Mouse (Mus musculus) limb, embryonic 13.5 days (tissue): ENCODE results near the gene Galnt16. TPM values are rescaled to one million over a fixed set of nuclear protein-coding genes. Genes with fewer than 3 reads are reported as not detected.

Experiments used
- ATAC-seq: fragments of 200-750 bp; cut with Nextera tagmentation; 2 replicates; pipeline ENCODE4 v1.8.0; 2017; ENCODE audit warnings: low read depth, moderate number of reproducible peaks, moderate TSS enrichment; ENCODE audit not compliant: low FRiP score
- H3K27ac ChIP-seq: fragments of 300-500 bp; sonication (generic); 2 replicates; pipeline ENCODE4 v1.5.1; 2015; ENCODE audit warnings: inconsistent platforms, mild to moderate bottlenecking, moderate library complexity
- H3K27me3 ChIP-seq: fragments of 300-500 bp; sonication (generic); 2 replicates; pipeline ENCODE4 v1.6.1; 2015; ENCODE audit warnings: mild to moderate bottlenecking, inconsistent platforms
- H3K36me3 ChIP-seq: fragments of 300-500 bp; sonication (generic); 2 replicates; pipeline ENCODE4 v1.6.1; 2015; ENCODE audit warnings: inconsistent platforms, mild to moderate bottlenecking, moderate library complexity
- H3K4me1 ChIP-seq: fragments of 300-500 bp; sonication (generic); 2 replicates; pipeline ENCODE4 v1.6.1; 2015; ENCODE audit warnings: inconsistent platforms
- H3K4me2 ChIP-seq: fragments of 300-500 bp; sonication (generic); replicated peaks from 2 replicates; pipeline ENCODE4 v1.6.1; 2015; ENCODE audit warnings: inconsistent platforms, mild to moderate bottlenecking, moderate library complexity
- H3K4me3 ChIP-seq: fragments of 300-500 bp; sonication (generic); 2 replicates; pipeline ENCODE4 v1.5.1; 2015; ENCODE audit warnings: moderate library complexity, mild to moderate bottlenecking, inconsistent platforms
- H3K9ac ChIP-seq: fragments of 300-500 bp; sonication (generic); 2 replicates; pipeline ENCODE4 v1.6.1; 2015; ENCODE audit warnings: mild to moderate bottlenecking, inconsistent platforms
- H3K9me3 ChIP-seq: fragments of 300-500 bp; sonication (generic); 2 replicates; pipeline ENCODE4 v1.6.1; 2016; ENCODE audit warnings: inconsistent platforms
- WGBS: fragments of 180-500 bp; shearing (Covaris S2); methylation state at CpG from one replicate; pipeline ENCODE4 v1.1.7; 2015; 5-methylcytosine and 5-hydroxymethylcytosine counted together
- polyA plus RNA-seq: library from polyadenylated mRNA; unstranded; fragments of >200 nt; fragmentation: Nextera tagmentation; extraction: Ambion mirVana; gene quantifications from 2 replicates; pipeline ENCODE4 v1.2.1, GENCODE M21; 2015

The Galnt16 gene
- polyA plus RNA-seq, 1 experiment from 2014 or later: 17.1 TPM

DNA sequence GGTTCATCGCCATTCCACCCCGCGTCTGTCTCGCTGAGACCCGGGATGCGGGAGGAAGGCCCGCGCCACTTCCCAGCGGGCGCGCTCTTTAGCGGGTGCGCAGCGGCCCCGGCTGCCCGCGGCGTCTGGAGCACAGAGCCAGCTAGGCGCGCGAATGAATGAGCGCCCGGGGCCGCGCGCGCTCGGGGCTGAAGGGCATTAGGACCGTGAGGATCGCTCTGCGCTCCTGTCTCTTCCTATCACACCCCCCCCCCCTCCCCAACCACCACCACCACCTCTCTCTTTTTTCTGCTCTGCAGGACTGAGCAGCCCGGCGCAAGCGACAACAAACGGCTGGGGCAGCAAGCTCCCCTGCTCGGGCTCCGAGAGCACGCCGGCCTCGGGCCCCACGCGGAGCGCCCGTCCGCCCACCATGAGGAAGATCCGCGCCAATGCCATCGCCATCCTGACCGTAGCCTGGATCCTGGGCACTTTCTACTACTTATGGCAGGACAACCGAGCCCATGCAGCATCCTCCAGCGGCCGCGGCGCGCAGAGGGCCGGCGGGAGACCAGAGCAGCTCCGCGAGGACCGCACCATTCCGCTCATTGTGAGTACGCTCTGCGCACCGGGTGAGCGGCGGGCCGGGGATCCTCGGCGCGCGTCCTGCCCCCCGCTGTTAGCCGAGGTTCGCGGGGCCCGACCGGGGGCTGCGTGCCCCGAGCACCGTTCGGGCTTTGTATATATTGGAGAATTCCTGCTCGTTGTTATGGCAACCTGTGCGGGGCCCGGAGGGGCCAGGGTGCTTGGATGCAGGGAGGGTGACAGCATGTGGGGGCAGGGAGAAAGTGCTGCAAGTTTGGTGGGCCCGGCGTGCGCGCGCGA lies 912 bp downstream of the Galnt16 start:
- H3K4me3 ChIP-seq: peak overlapping the region; percentile 69
- H3K9me3 ChIP-seq: no peaks in the 10 kb centered on the region
- H3K27me3 ChIP-seq: peaks cover 88% of the 10 kb centered on the region
- WGBS: under 1% methylated on average over 81 of the region's 90 CpGs
- peak overlapping the region; percentile 70 for H3K9ac ChIP-seq
- H3K36me3 ChIP-seq: no peaks in the 10 kb centered on the region
- peak; percentile 71 for ATAC-seq
- peak overlapping the region; percentile 96 for H3K4me2 ChIP-seq
- no peak overlapping the region for H3K27ac ChIP-seq
- peaks cover 16% of the 10 kb centered on the region for H3K4me1 ChIP-seq

- Histone ChIP-seq H3K9ac (peak overlapping the region; percentile 70), H3K36me3 (no peaks in the 10 kb centered on the region), H3K27me3 (peaks cover 84% of the 10 kb centered on the region), H3K4me2 (peak overlapping the region; percentile 96), H3K4me1 (peaks cover 21% of the 10 kb centered on the region), H3K9me3 (no peaks in the 10 kb centered on the region), H3K27ac (no peak overlapping the region), H3K4me3 (peak overlapping the region; percentile 69)
- under 1% methylated on average over 43 of the region's 43 CpGs for WGBS
- peak; percentile 38; the same call in 1 of the 2 replicates for ATAC-seq
Observed at GRCm38 (mm10) chr12:80519621-80520332, 1.7 kb downstream of the Galnt16 start.

DNA sequence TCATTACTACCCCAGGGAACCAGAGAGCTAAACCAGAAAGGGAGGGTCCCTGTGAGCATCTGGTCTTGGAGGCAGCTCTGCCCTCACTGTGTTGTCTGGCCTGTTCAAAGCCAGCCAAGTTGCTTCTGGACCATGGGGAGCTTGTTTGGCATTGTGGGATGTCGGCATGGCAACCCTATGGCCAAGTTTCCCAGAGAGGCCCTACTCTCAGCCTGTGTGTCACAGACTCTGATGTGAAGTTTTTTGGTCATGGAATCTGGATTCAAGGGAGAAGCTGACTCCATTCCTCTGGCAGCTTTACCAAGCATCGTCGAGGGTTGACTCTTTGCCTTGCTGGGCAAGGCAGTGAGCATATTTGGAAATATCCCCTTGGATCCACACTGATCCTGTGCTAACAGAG lies 3.9 kb downstream of the Galnt16 start:
- WGBS: 69% methylated on average over 3 of the region's 3 CpGs

GRCm38 (mm10) chr12:80524276-80524921 lies 6.3 kb downstream of the Galnt16 start:
- H3K27me3 ChIP-seq: peaks cover 38% of the 10 kb centered on the region
- WGBS: 26% methylated on average over 12 of the region's 12 CpGs
- no peaks in the 10 kb centered on the region for H3K36me3 ChIP-seq
- H3K9ac ChIP-seq: no peak overlapping the region
- H3K27ac ChIP-seq: no peak overlapping the region
- H3K4me2 ChIP-seq: no peak overlapping the region
- H3K9me3 ChIP-seq: no peaks in the 10 kb centered on the region
- no peak for ATAC-seq
- peaks cover 25% of the 10 kb centered on the region for H3K4me1 ChIP-seq
- no peak overlapping the region for H3K4me3 ChIP-seq

More for the DNA sequence above, 3.9 kb downstream of the Galnt16 start:
- peaks cover 29% of the 10 kb centered on the region for H3K4me1 ChIP-seq
- H3K27ac ChIP-seq: no peak overlapping the region
- no peak overlapping the region for H3K4me3 ChIP-seq
- no peaks in the 10 kb centered on the region for H3K36me3 ChIP-seq
- H3K9me3 ChIP-seq: no peaks in the 10 kb centered on the region
- ATAC-seq: no peak
- no peak overlapping the region for H3K9ac ChIP-seq
- no peak overlapping the region for H3K4me2 ChIP-seq
- peaks cover 62% of the 10 kb centered on the region for H3K27me3 ChIP-seq

DNA sequence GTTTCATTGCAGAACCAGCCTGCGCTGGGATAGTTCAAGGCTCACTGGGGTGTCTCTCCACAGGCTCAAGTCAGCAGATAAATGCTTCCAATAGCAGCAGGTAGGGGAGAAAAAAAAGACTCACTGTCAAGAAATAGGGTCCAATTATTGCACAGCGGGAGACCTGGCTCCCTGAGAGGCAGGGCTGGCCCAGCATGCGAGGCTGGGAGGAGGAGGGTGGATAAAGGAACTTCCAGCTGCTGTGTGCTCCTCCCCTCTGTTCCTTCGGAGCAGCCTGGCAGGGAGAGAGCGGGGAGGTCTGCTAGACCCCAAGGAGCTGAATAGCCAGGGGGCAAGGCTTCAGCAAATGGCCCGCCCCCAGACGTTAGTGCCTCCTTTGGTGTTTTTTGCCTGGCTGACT lies 7.4 kb downstream of the Galnt16 start:
- ATAC-seq: peak; percentile 58; the same call in 1 of the 2 replicates
- H3K36me3 ChIP-seq: no peaks in the 10 kb centered on the region

DNA sequence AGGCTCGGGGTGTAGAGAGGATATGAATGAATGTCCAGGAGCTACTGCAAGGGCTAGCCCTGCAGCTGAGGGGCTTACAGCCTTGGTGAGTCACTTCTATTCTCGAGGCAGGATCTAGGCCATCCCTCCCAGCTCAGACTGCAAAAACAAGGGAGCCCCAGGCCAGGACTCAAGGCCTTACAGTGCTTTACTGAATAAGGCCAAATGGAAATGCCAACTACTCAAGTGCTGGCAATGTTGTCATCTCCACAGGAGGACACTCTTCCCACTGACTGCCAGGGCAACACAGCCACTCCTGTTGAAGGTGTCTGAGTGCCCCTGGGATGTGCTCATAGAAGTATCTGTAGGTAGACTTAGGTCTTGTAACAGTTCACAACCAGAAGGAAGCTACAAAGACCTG lies 8.4 kb downstream of the Galnt16 start:
- no peak overlapping the region for H3K9ac ChIP-seq
- no peaks in the 10 kb centered on the region for H3K36me3 ChIP-seq
- H3K27me3 ChIP-seq: peaks cover 17% of the 10 kb centered on the region
- no peak for ATAC-seq
- H3K9me3 ChIP-seq: no peaks in the 10 kb centered on the region
- no peak overlapping the region for H3K4me2 ChIP-seq
- 60% methylated on average over 2 of the region's 2 CpGs for WGBS
- H3K4me3 ChIP-seq: no peak overlapping the region
- no peak overlapping the region for H3K27ac ChIP-seq
- peaks cover 30% of the 10 kb centered on the region for H3K4me1 ChIP-seq

More for the DNA sequence above, 7.4 kb downstream of the Galnt16 start:
- H3K4me1 ChIP-seq: peaks cover 24% of the 10 kb centered on the region
- H3K9me3 ChIP-seq: no peaks in the 10 kb centered on the region
- H3K27ac ChIP-seq: no peak overlapping the region
- no peak overlapping the region for H3K4me2 ChIP-seq
- WGBS: 10% methylated on average over 7 of the region's 7 CpGs
- H3K9ac ChIP-seq: no peak overlapping the region
- no peak overlapping the region for H3K4me3 ChIP-seq
- peaks cover 27% of the 10 kb centered on the region for H3K27me3 ChIP-seq

DNA sequence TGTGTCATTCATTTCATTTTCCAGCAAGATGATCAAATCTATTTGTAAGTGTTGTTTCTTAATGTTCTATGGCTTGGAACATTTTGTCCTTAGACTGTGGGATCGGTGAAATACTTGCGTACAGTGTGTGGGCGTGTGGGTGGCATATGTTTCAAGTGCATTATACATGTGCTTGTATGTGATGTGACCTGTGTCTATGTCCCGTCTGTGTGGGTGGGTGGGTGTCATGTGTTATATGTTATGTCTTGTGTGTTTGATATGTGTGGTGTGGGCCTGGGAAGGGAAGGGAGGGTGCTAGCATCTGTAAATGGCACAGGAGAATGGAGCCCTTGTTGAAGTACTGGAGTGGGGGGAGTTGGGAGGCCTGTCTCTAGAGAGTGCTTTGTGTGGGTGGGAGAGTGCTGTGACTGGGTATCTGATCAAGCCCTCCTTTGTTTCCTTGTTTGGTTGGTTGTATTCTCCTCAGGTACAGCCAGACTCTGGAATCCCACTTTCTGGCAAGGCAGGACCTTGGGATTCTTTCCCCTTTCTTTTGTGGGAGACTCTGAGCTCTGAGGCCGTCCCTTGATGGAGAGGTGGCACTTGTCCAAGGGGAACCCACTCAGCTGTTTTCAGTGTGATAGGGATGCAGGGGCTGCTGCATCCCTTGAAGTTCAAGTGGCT lies 9.8 kb downstream of the Galnt16 start:
- no peak for ATAC-seq
- Histone ChIP-seq H3K4me1 (peaks cover 30% of the 10 kb centered on the region), H3K27me3 (peaks cover 7% of the 10 kb centered on the region), H3K9me3 (no peaks in the 10 kb centered on the region), H3K27ac (no peak overlapping the region), H3K4me3 (no peak overlapping the region), H3K4me2 (no peak overlapping the region), H3K36me3 (no peaks in the 10 kb centered on the region), H3K9ac (no peak overlapping the region)
- 75% methylated on average over 5 of the region's 5 CpGs for WGBS

GRCm38 (mm10) chr12:80530052-80530451 lies 12.0 kb downstream of the Galnt16 start:
- Histone ChIP-seq H3K4me1 (peaks cover 26% of the 10 kb centered on the region), H3K9ac (no peak overlapping the region), H3K4me3 (no peak overlapping the region), H3K36me3 (no peaks in the 10 kb centered on the region), H3K27me3 (no peaks in the 10 kb centered on the region; the same call in 1 of the 2 replicates), H3K4me2 (no peak overlapping the region), H3K27ac (no peak overlapping the region), H3K9me3 (no peaks in the 10 kb centered on the region)
- ATAC-seq: no peak
- 51% methylated on average over 2 of the region's 2 CpGs for WGBS

GRCm38 (mm10) chr12:80530630-80531029 lies 12.6 kb downstream of the Galnt16 start:
- H3K9ac ChIP-seq: no peak overlapping the region
- no peaks in the 10 kb centered on the region for H3K36me3 ChIP-seq
- 64% methylated on average over 6 of the region's 6 CpGs for WGBS
- no peak for ATAC-seq
- H3K4me3 ChIP-seq: no peak overlapping the region
- peaks cover 21% of the 10 kb centered on the region for H3K4me1 ChIP-seq
- no peaks in the 10 kb centered on the region; the same call in 1 of the 2 replicates for H3K27me3 ChIP-seq
- no peak overlapping the region for H3K4me2 ChIP-seq
- H3K9me3 ChIP-seq: no peaks in the 10 kb centered on the region
- no peak overlapping the region for H3K27ac ChIP-seq

DNA sequence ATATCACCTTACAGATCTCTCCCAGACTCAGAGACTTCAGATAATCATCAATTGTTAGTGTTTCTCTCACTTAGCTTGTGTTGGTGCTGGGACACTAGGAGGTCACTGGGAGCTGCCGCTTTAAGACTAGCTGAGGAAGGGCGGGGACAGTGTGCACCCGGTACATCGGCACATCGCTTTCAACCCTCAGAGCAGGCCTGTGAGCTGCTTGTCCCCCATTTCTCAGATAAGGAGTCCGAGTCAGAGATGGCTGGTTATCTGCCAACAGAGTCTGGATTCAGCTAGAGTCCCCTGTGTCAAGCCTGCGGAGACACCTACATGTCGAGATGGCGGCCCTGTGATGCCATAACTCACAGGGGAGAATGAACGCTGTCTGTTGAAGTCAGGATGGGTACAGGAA lies 13.5 kb downstream of the Galnt16 start:
- no peaks in the 10 kb centered on the region for H3K9me3 ChIP-seq
- WGBS: 78% methylated on average over 10 of the region's 10 CpGs
- H3K27me3 ChIP-seq: no peaks in the 10 kb centered on the region; the same call in 1 of the 2 replicates
- no peaks in the 10 kb centered on the region for H3K36me3 ChIP-seq
- H3K4me1 ChIP-seq: peaks cover 17% of the 10 kb centered on the region
- no peak overlapping the region for H3K9ac ChIP-seq
- H3K4me2 ChIP-seq: no peak overlapping the region
- no peak overlapping the region for H3K4me3 ChIP-seq
- no peak overlapping the region for H3K27ac ChIP-seq
- no peak for ATAC-seq

DNA sequence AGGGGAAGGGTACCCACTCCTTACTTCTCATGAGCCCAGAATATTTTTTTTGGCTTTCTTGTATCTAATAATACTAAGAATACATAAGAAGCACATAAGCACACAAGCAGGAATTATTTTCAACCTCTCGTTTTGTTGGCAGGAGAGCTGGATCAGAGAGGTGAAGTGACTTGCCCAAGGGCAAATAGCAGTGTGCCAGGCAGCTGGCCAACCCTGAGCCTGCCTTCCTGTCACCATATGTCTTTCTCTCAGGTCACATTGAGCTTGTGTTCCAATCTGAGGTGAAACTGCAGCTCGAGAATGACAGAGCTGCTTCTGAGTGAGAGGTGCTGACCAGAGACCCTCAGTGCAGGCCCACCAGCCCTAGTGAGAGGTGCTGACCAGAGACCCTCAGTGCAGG lies 15.8 kb downstream of the Galnt16 start:
- Histone ChIP-seq H3K4me3 (no peak overlapping the region), H3K4me1 (peaks cover 17% of the 10 kb centered on the region), H3K9me3 (no peaks in the 10 kb centered on the region), H3K27me3 (no peaks in the 10 kb centered on the region; the same call in 1 of the 2 replicates), H3K4me2 (no peak overlapping the region), H3K27ac (no peak overlapping the region), H3K9ac (no peak overlapping the region), H3K36me3 (no peaks in the 10 kb centered on the region)
- WGBS: 47% methylated on average over 2 of the region's 2 CpGs
- ATAC-seq: no peak
